Mouse (Mus musculus): ENCODE results near the gene Slc2a5. TPM values are rescaled to one million over a fixed set of nuclear protein-coding genes. Genes with fewer than 3 reads are reported as not detected.

Gene Slc2a5
- polyA plus RNA-seq, 1 experiment from 2014 or later = 1.4 TPM

DNA sequence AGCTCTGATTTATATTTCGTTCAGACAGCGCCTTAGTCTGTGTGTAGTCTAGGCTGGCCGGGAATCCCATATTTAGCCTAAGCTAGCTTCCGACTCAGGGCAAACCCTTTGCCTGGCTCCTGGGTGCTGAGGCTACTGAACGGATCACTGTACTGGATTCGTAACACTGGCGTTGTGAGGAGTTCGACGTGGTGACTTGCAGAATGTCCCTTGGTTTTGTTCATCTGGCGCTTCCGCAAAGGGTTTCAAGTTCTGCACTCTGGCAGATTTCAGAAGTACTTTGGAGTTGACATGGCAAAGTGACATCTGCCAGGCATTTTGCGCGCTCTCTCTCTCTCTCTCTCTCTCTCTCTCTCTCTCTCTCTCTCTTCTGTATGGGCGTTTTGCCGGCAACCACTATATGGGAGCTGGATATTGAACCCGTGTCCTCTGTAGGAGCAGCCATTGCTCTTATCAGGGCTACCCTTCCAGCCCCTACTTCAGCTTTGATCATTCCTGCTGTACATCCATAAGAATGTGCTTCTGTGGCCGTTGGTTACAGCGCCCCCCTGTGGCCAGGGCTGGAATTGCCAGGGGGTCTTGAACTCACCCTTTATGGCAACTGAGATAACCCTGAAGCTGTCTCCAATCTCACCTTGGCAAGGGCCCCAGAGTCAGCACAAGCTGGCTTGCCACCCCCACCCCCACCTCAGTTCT lies 27.0 kb upstream of the Slc2a5 start:
- no peak overlapping the region for H3K4me3 ChIP-seq (ENCODE audit: control insufficient read depth in 1 of 2, insufficient read depth in 1 of 2, low read depth in 1 of 2, low read length in 2 of 2)
- no peaks in the 10 kb centered on the region for H3K27me3 ChIP-seq (ENCODE audit: control insufficient read depth, insufficient read depth, low read length)
- no peak for ATAC-seq (ENCODE audit: insufficient number of reproducible peaks, insufficient read depth, low FRiP score, low read depth)
- 83% methylated on average over 18 of the region's 18 CpGs for WGBS
- H3K9me3 ChIP-seq (ENCODE audit: control insufficient read depth, low read length) = no peaks in the 10 kb centered on the region
- no peaks in the 10 kb centered on the region; the same call in 1 of the 2 replicates for H3K36me3 ChIP-seq (ENCODE audit: control insufficient read depth, insufficient read depth, low read length)
- no peak overlapping the region for H3K27ac ChIP-seq (replicated peaks in 1 of 2; ENCODE audit: control insufficient read depth in 1 of 2, insufficient read depth in 1 of 2, low read depth in 2 of 2, low read length in 2 of 2)
- H3K4me1 ChIP-seq (ENCODE audit: control insufficient read depth in 2 of 2, insufficient read depth in 2 of 2, low read length in 2 of 2) = peaks cover 24 to 44% of the 10 kb centered on the region in 2 experiments
- H3K9ac ChIP-seq (ENCODE audit: low read length) = no peak overlapping the region
- H3K4me2 ChIP-seq (ENCODE audit: low read length) = no peak overlapping the region

GRCm38 (mm10) chr4:150092583-150092902 lies 26.5 kb upstream of the Slc2a5 start:
- 53% methylated on average over 3 of the region's 3 CpGs for WGBS
- Histone ChIP-seq H3K4me2 (ENCODE audit: low read length) (no peak overlapping the region), H3K27me3 (ENCODE audit: control insufficient read depth, insufficient read depth, low read length) (no peaks in the 10 kb centered on the region), H3K27ac (replicated peaks in 1 of 2; ENCODE audit: control insufficient read depth in 1 of 2, insufficient read depth in 1 of 2, low read depth in 2 of 2, low read length in 2 of 2) (no peak overlapping the region), H3K4me3 (ENCODE audit: control insufficient read depth in 1 of 2, insufficient read depth in 1 of 2, low read depth in 1 of 2, low read length in 2 of 2) (no peak overlapping the region), H3K9ac (ENCODE audit: low read length) (no peak overlapping the region), H3K9me3 (ENCODE audit: control insufficient read depth, low read length) (no peaks in the 10 kb centered on the region), H3K36me3 (ENCODE audit: control insufficient read depth, insufficient read depth, low read length) (no peaks in the 10 kb centered on the region; the same call in 1 of the 2 replicates), H3K4me1 (ENCODE audit: control insufficient read depth in 2 of 2, insufficient read depth in 2 of 2, low read length in 2 of 2) (peaks cover 24 to 44% of the 10 kb centered on the region in 2 experiments)
- no peak for ATAC-seq (ENCODE audit: insufficient number of reproducible peaks, insufficient read depth, low FRiP score, low read depth)

DNA sequence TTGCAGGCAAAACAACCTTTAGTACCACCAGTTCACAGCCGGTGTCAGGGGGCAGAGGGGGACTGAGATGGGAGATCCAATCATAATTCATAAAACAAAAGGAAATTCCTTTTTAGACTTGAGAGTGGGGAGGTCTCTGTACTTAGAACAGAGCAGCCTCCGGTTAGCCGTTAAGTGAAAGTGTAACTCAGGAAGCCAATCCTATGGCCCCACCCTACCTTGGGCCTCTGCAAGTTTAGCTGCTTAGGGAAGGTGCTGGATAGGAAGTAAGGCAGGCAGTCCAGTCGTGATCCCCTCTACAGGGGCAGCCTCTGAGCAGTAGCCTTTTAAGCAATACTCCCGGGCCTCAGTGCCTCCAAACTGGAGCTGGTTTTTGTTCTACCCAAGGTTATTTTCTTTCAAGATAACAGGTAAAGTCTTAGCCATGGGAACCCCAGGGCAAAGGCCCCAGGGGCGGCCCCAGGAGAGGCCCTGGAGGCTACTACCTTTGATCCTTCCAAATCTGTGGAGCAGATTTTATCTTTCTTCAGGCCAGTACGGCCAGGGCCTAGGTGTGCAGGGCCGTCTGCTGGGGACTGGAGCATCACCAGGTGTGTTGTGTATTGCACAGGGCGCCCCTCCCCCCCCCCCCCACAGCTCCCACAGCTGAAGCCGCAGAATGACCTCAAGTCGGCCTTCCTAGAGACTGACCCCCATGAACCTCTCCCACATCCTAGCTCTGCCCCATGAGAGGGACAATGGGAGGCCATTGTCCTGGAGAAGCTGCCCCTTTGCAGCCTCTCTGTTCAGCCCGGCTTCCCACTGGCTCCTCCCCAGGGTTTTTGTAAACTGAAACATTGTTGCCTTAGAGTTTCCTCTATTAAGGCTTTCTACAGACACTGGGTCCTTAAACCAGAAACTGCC lies 25.3 kb upstream of the Slc2a5 start:
- no peak overlapping the region for H3K27ac ChIP-seq (replicated peaks in 1 of 2; ENCODE audit: control insufficient read depth in 1 of 2, insufficient read depth in 1 of 2, low read depth in 2 of 2, low read length in 2 of 2)
- 56% methylated on average over 12 of the region's 12 CpGs for WGBS
- peaks cover 23 to 35% of the 10 kb centered on the region in 2 experiments for H3K4me1 ChIP-seq (ENCODE audit: control insufficient read depth in 2 of 2, insufficient read depth in 2 of 2, low read length in 2 of 2)
- H3K9ac ChIP-seq (ENCODE audit: low read length) = no peak overlapping the region
- H3K4me2 ChIP-seq (ENCODE audit: low read length) = no peak overlapping the region
- no peaks in the 10 kb centered on the region; the same call in 1 of the 2 replicates for H3K36me3 ChIP-seq (ENCODE audit: control insufficient read depth, insufficient read depth, low read length)
- no peak for ATAC-seq (ENCODE audit: insufficient number of reproducible peaks, insufficient read depth, low FRiP score, low read depth)
- no peak overlapping the region for H3K4me3 ChIP-seq (ENCODE audit: control insufficient read depth in 1 of 2, insufficient read depth in 1 of 2, low read depth in 1 of 2, low read length in 2 of 2)
- peaks cover 3% of the 10 kb centered on the region; the same call in 1 of the 2 replicates for H3K27me3 ChIP-seq (ENCODE audit: control insufficient read depth, insufficient read depth, low read length)
- H3K9me3 ChIP-seq (ENCODE audit: control insufficient read depth, low read length) = no peaks in the 10 kb centered on the region

DNA sequence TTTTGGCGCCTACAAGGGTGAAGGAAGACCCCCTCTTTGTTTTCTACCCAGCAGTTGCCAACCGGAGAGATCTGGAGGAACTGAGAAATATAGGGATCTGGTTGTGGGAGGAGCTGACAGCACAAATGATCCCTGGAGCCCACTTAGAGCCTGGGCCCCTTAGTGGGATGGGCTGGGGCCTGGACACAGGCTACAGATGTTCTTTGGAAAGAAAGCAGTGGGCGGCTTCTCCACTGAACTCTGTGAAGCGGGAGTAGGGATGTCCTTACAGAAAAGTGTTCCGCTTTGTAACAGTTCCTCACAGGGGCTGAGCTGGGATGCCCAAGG lies 24.7 kb upstream of the Slc2a5 start:
- no peak for ATAC-seq (ENCODE audit: insufficient number of reproducible peaks, insufficient read depth, low FRiP score, low read depth)
- H3K36me3 ChIP-seq (ENCODE audit: control insufficient read depth, insufficient read depth, low read length) = peaks cover 1% of the 10 kb centered on the region
- H3K4me1 ChIP-seq (ENCODE audit: control insufficient read depth in 2 of 2, insufficient read depth in 2 of 2, low read length in 2 of 2) = peaks cover 19 to 34% of the 10 kb centered on the region in 2 experiments
- no peaks in the 10 kb centered on the region for H3K9me3 ChIP-seq (ENCODE audit: control insufficient read depth, low read length)
- no peak overlapping the region for H3K4me2 ChIP-seq (ENCODE audit: low read length)
- peaks cover 3% of the 10 kb centered on the region for H3K27me3 ChIP-seq (ENCODE audit: control insufficient read depth, insufficient read depth, low read length)
- no peak overlapping the region for H3K4me3 ChIP-seq (ENCODE audit: control insufficient read depth in 1 of 2, insufficient read depth in 1 of 2, low read depth in 1 of 2, low read length in 2 of 2)
- H3K27ac ChIP-seq (replicated peaks in 1 of 2; ENCODE audit: control insufficient read depth in 1 of 2, insufficient read depth in 1 of 2, low read depth in 2 of 2, low read length in 2 of 2) = no peak overlapping the region
- WGBS = 67% methylated on average over 5 of the region's 5 CpGs
- no peak overlapping the region for H3K9ac ChIP-seq (ENCODE audit: low read length)

DNA sequence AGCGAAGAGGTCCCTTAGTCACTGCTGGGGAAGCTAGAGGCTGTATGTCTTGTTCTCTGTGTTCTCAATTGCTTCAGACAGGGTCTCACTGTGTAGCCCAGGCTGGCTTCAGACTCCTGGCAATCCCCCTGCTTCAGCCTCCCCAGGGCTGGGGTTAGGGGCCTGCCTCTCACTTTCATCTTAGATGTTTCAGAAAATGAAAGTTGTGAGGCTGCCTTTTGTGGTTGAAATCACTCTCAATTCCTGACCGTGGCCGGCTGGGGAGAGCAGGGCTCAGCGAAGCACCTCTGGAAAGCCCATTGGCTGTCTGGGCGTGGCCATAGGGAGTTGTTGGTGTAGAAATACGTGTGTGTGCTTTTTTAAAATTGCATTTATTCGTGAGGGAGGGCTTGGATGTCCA lies 22.8 kb upstream of the Slc2a5 start:
- Histone ChIP-seq H3K27ac (replicated peaks in 1 of 2; ENCODE audit: control insufficient read depth in 1 of 2, insufficient read depth in 1 of 2, low read depth in 2 of 2, low read length in 2 of 2) (no peak overlapping the region), H3K27me3 (ENCODE audit: control insufficient read depth, insufficient read depth, low read length) (peaks cover 9% of the 10 kb centered on the region), H3K36me3 (ENCODE audit: control insufficient read depth, insufficient read depth, low read length) (peaks cover 8% of the 10 kb centered on the region; the same call in 1 of the 2 replicates), H3K9ac (ENCODE audit: low read length) (no peak overlapping the region), H3K9me3 (ENCODE audit: control insufficient read depth, low read length) (no peaks in the 10 kb centered on the region), H3K4me1 (ENCODE audit: control insufficient read depth in 2 of 2, insufficient read depth in 2 of 2, low read length in 2 of 2) (peaks cover 12 to 21% of the 10 kb centered on the region in 2 experiments), H3K4me3 (ENCODE audit: control insufficient read depth in 1 of 2, insufficient read depth in 1 of 2, low read depth in 1 of 2, low read length in 2 of 2) (no peak overlapping the region), H3K4me2 (ENCODE audit: low read length) (no peak overlapping the region)
- ATAC-seq (ENCODE audit: insufficient number of reproducible peaks, insufficient read depth, low FRiP score, low read depth) = no peak
- 84% methylated on average over 7 of the region's 7 CpGs for WGBS

DNA sequence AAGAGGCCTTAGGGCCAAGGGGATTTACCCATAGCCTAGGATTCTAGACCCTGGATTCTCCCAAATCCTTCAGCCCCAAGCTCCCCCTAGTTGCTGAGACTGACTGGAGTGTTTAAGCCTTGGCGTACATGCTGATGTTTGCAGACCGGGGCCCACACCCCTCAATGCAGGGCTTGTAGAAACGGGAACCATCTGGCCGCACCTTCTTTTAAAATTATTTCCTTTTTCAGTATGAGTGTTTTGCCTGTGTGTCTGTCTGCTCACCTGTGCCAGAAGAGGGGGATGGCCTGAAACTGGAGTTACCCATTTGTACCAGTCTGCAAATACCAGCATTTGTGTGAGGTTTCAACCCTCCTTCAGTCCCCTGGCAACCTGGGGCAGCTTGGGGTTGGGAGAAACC lies 21.2 kb upstream of the Slc2a5 start:
- Histone ChIP-seq H3K4me1 (ENCODE audit: control insufficient read depth in 2 of 2, insufficient read depth in 2 of 2, low read length in 2 of 2) (peaks cover 7 to 14% of the 10 kb centered on the region in 2 experiments), H3K4me2 (ENCODE audit: low read length) (no peak overlapping the region), H3K27me3 (ENCODE audit: control insufficient read depth, insufficient read depth, low read length) (peaks cover 11% of the 10 kb centered on the region), H3K9me3 (ENCODE audit: control insufficient read depth, low read length) (no peaks in the 10 kb centered on the region), H3K9ac (ENCODE audit: low read length) (no peak overlapping the region), H3K27ac (replicated peaks in 1 of 2; ENCODE audit: control insufficient read depth in 1 of 2, insufficient read depth in 1 of 2, low read depth in 2 of 2, low read length in 2 of 2) (no peak overlapping the region), H3K4me3 (ENCODE audit: control insufficient read depth in 1 of 2, insufficient read depth in 1 of 2, low read depth in 1 of 2, low read length in 2 of 2) (no peak overlapping the region), H3K36me3 (ENCODE audit: control insufficient read depth, insufficient read depth, low read length) (peaks cover 17% of the 10 kb centered on the region)
- 91% methylated on average over 4 of the region's 4 CpGs for WGBS
- no peak for ATAC-seq (ENCODE audit: insufficient number of reproducible peaks, insufficient read depth, low FRiP score, low read depth)

GRCm38 (mm10) chr4:150098880-150099279 lies 20.2 kb upstream of the Slc2a5 start:
- H3K9me3 ChIP-seq (ENCODE audit: control insufficient read depth, low read length) = no peaks in the 10 kb centered on the region
- no peak for ATAC-seq (ENCODE audit: insufficient number of reproducible peaks, insufficient read depth, low FRiP score, low read depth)
- peaks cover 21% of the 10 kb centered on the region for H3K36me3 ChIP-seq (ENCODE audit: control insufficient read depth, insufficient read depth, low read length)
- H3K4me1 ChIP-seq (ENCODE audit: control insufficient read depth in 2 of 2, insufficient read depth in 2 of 2, low read length in 2 of 2) = peaks cover 4 to 10% of the 10 kb centered on the region in 2 experiments
- H3K4me2 ChIP-seq (ENCODE audit: low read length) = no peak overlapping the region
- no peak overlapping the region for H3K27ac ChIP-seq (replicated peaks in 1 of 2; ENCODE audit: control insufficient read depth in 1 of 2, insufficient read depth in 1 of 2, low read depth in 2 of 2, low read length in 2 of 2)
- H3K4me3 ChIP-seq (ENCODE audit: control insufficient read depth in 1 of 2, insufficient read depth in 1 of 2, low read depth in 1 of 2, low read length in 2 of 2) = no peak overlapping the region
- no peak overlapping the region for H3K9ac ChIP-seq (ENCODE audit: low read length)
- H3K27me3 ChIP-seq (ENCODE audit: control insufficient read depth, insufficient read depth, low read length) = peaks cover 11% of the 10 kb centered on the region
- WGBS = 15% methylated on average over 10 of the region's 10 CpGs
